Mouse (Mus musculus) kidney, adult 2 months (tissue): ENCODE measurements around the gene Rab25. TPM values are rescaled to one million over a fixed set of nuclear protein-coding genes. Genes with fewer than 3 reads are reported as not detected.

Experiments
- DNase-seq: peaks from one replicate; pipeline ENCODE4 v3.0.0; 2021
- H3K27ac ChIP-seq: fragments of 200-500 bp; 2 replicates; pipeline ENCODE4 v1.5.1; 2012; ENCODE audit warnings: low read depth, low read length, control low read depth, inconsistent platforms; ENCODE audit not compliant: insufficient read depth
- H3K27me3 ChIP-seq: fragments of 200-500 bp; replicated peaks from 2 replicates; pipeline ENCODE4 v1.6.1; 2012; ENCODE audit warnings: mild to moderate bottlenecking, moderate library complexity, low read length, inconsistent platforms; ENCODE audit not compliant: control insufficient read depth, insufficient read depth
- H3K36me3 ChIP-seq: fragments of 200-500 bp; 2 replicates; pipeline ENCODE4 v1.6.1; 2012; ENCODE audit warnings: mild to moderate bottlenecking, moderate library complexity, low read length, inconsistent platforms; ENCODE audit not compliant: control insufficient read depth, insufficient read depth
- H3K4me1 ChIP-seq: fragments of 200-500 bp; 2 replicates; pipeline ENCODE4 v1.6.1; 2011; ENCODE audit warnings: low read length; ENCODE audit not compliant: control insufficient read depth, insufficient read depth
- H3K4me3 ChIP-seq: fragments of 200-500 bp; 2 replicates; pipeline ENCODE4 v1.5.1; 2011; ENCODE audit warnings: mild to moderate bottlenecking, low read depth, low read length, control low read depth; ENCODE audit not compliant: insufficient read depth
- CTCF ChIP-seq: fragments of 200-500 bp; conservative IDR thresholded peaks from 2 replicates; pipeline ENCODE4 v1.5.1; 2011; ENCODE audit warnings: low read depth, mild to moderate bottlenecking, control low read depth, low read length, moderate library complexity, mixed read lengths; ENCODE audit not compliant: insufficient read depth, insufficient read length
- POLR2A ChIP-seq: fragments of 200-500 bp; IDR thresholded peaks from one replicate; pipeline ENCODE4 v1.6.1; 2011; ENCODE audit warnings: low read depth, low read length, control low read depth
- WGBS: fragments of 180-500 bp; shearing (Covaris S2); methylation state at CpG from one replicate; pipeline ENCODE4 v1.1.7; 2018; 5-methylcytosine and 5-hydroxymethylcytosine counted together
- polyA plus RNA-seq: library from polyadenylated mRNA; depleted of rRNA; stranded (reverse); fragments of >200 nt; gene quantifications from 2 replicates; pipeline ENCODE4 v1.2.3, GENCODE M21; 2012; rRNA removed

Gene Rab25
- polyA plus RNA-seq, 1 experiment, result 50.1 TPM

- 75% methylated on average over 11 of the region's 11 CpGs for WGBS
- TF ChIP-seq POLR2A (no peak), CTCF (no peak)
These were observed 54.2 kb downstream of the Rab25 start for GRCm38 (mm10) chr3:88493706-88494582.

More at GRCm38 (mm10) chr3:88493706-88494582, 54.2 kb downstream of the Rab25 start:
- DNase-seq, result no peak
- Histone ChIP-seq H3K4me3 (no peak overlapping the region), H3K36me3 (no peaks in the 10 kb centered on the region), H3K4me1 (peaks cover 30% of the 10 kb centered on the region), H3K27ac (peak overlapping the region; percentile 7; the same call in 1 of the 2 replicates), H3K27me3 (no peaks in the 10 kb centered on the region)

Other genes starting within 250 kb of the Rab25 start
- 426 and 429 TPM in 2 replicates for gene Glmp, start 223.3 kb downstream of the Rab25 start, polyA plus RNA-seq
- gene Tmem79, start 212.2 kb downstream of the Rab25 start, polyA plus RNA-seq, result 14.1 and 15.2 TPM in 2 replicates
- gene Smg5, start 212.0 kb downstream of the Rab25 start, polyA plus RNA-seq, result 47.8 and 54.6 TPM in 2 replicates
- 3.6 and 5.9 TPM in 2 replicates for gene Paqr6, start 183.7 kb downstream of the Rab25 start, polyA plus RNA-seq
- gene Bglap3, start 175.6 kb downstream of the Rab25 start, polyA plus RNA-seq, result 3.2 and 3.5 TPM in 2 replicates
- gene Bglap2, start 169.6 kb downstream of the Rab25 start, polyA plus RNA-seq, result not detected in 2 replicates
- gene Bglap, start 163.8 kb downstream of the Rab25 start, polyA plus RNA-seq, result 0.61 TPM in 1 of 2 replicates, not detected in the other
- gene Pmf1, start 138.0 kb downstream of the Rab25 start, polyA plus RNA-seq, result 33.9 and 34.4 TPM in 2 replicates
- gene Slc25a44, start 123.2 kb downstream of the Rab25 start, polyA plus RNA-seq, result 38.3 and 42.7 TPM in 2 replicates
- 176 and 197 TPM in 2 replicates for gene Sema4a, start 87.1 kb downstream of the Rab25 start, polyA plus RNA-seq
- gene Lmna, start 38.3 kb downstream of the Rab25 start, polyA plus RNA-seq, result 55.2 and 73.2 TPM in 2 replicates
- 0.61 and 0.63 TPM in 2 replicates for gene Mex3a, start 15.9 kb downstream of the Rab25 start, polyA plus RNA-seq
- 247 and 277 TPM in 2 replicates for gene Lamtor2, start 4.8 kb upstream of the Rab25 start, polyA plus RNA-seq
- gene Ubqln4, start 5.5 kb upstream of the Rab25 start, polyA plus RNA-seq, result 59.9 and 63.5 TPM in 2 replicates
- 180 and 193 TPM in 2 replicates for gene Ssr2, start 27.6 kb upstream of the Rab25 start, polyA plus RNA-seq
- 74.5 and 80.7 TPM in 2 replicates for gene Arhgef2, start 57.7 kb upstream of the Rab25 start, polyA plus RNA-seq
- 0.06 TPM in 1 of 2 replicates, not detected in the other for gene Rxfp4, start 104.8 kb upstream of the Rab25 start, polyA plus RNA-seq
- 41.2 and 45.6 TPM in 2 replicates for gene Khdc4, start 137.5 kb upstream of the Rab25 start, polyA plus RNA-seq
- gene Rit1, start 168.5 kb upstream of the Rab25 start, polyA plus RNA-seq, result 37.2 and 48.1 TPM in 2 replicates
- gene Syt11, start 226.9 kb upstream of the Rab25 start, polyA plus RNA-seq, result 7.3 and 8.2 TPM in 2 replicates